Mouse (Mus musculus): ENCODE measurements around the gene Igf2r.

DNA sequence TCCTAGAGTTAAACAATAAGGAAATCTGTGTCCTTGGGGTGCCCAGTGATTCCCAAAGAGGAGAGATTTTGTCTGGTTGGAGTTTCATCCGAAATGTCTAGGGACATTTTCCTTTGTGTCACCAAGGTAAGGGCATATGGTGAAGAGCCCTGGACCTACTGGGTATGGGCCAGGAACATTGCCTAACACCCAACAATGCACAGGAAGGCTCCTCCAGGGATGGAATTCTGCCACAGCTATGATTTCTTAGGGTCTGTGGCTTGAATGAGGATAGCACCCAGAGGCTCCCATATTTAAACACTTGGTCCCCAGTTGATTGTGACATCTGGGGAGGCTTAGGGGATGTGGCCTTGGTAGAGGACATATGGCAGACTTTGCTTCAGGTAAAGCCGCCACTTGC lies 6.1 kb downstream of the Igf2r start:
- TF ChIP-seq CTCF (conservative IDR thresholded peaks at IDR 0.05; ENCODE audit: low read length) (no peak), NANOG (IDR thresholded peaks at IDR 0.05; ENCODE audit: borderline replicate concordance, low read length) (no peak)
